Mouse (Mus musculus): ENCODE data around the gene Cacna1d. TPM values are rescaled to one million over a fixed set of nuclear protein-coding genes. Genes with fewer than 3 reads are reported as not detected.

Cacna1d gene
- polyA plus RNA-seq, 1 experiment from 2014 or later: 1.5 TPM

DNA sequence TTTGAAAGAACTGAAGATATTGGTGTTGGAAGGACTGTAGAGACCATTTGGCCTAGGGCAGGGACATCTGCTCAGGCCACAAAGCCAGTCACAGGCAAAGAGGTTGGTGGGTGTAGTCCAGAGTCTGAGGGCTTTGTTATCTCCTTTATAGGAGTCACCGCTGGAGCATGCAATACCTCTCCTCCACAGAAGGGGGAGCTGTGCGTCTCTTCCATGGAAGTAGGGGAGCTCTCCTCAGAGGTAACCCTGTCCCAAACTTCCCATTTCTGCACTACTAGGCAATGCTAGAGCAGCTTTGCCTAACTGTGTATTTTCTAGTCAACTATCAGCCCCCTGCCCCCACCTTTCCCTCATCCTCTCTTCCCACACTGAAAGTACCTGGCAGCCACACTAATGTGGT, 382.2 kb downstream of the Cacna1d start:
- H3K4me3 ChIP-seq (ENCODE audit: low read depth, low read length): no peak overlapping the region
- peak; percentile 67 for TF ChIP-seq CTCF (IDR thresholded peaks at IDR 0.05; ENCODE audit: low read depth)
- no peak overlapping the region for H3K4me2 ChIP-seq (replicated peaks; ENCODE audit: low read depth)
- ATAC-seq: no peak
- H3K9me3 ChIP-seq (ENCODE audit: control insufficient read depth): no peaks in the 10 kb centered on the region
- no peaks in the 10 kb centered on the region for H3K4me1 ChIP-seq (replicated peaks; ENCODE audit: control insufficient read depth, insufficient read depth, low read length)
- no peaks in the 10 kb centered on the region for H3K27me3 ChIP-seq (replicated peaks; ENCODE audit: control insufficient read depth, insufficient read depth, low read length)
- H3K27ac ChIP-seq (ENCODE audit: low read depth, low read length): no peak overlapping the region
- H3K9ac ChIP-seq (ENCODE audit: low read depth, low read length): no peak overlapping the region
- 53% methylated on average over 2 of the region's 2 CpGs for WGBS
- no peaks in the 10 kb centered on the region for H3K36me3 ChIP-seq (ENCODE audit: control insufficient read depth, insufficient read depth)

DNA sequence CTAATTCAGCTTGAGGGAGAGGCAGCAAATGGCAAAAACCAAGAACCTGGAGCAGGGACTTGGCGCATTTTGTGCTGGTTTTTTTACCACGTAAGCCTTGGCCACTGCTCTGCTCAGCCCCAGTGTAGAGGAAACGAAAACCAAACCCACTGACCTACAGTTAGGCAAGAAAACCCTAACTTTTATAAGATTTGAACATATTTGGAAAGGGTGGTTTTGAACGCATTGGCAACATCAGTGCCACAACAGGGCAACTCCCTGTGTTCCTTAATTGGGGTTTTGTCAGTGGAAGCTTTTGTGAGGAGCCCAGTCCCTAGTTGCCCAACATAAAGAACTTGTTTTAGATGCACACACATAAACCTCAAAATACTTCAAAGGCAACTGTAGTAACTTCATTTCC, 384.7 kb downstream of the Cacna1d start:
- Histone ChIP-seq H3K4me1 (replicated peaks; ENCODE audit: control insufficient read depth, insufficient read depth, low read length) (no peaks in the 10 kb centered on the region), H3K27me3 (replicated peaks; ENCODE audit: control insufficient read depth, insufficient read depth, low read length) (no peaks in the 10 kb centered on the region), H3K36me3 (ENCODE audit: control insufficient read depth, insufficient read depth) (no peaks in the 10 kb centered on the region; the same call in 1 of the 2 replicates), H3K9ac (ENCODE audit: low read depth, low read length) (no peak overlapping the region), H3K4me2 (replicated peaks; ENCODE audit: low read depth) (no peak overlapping the region), H3K27ac (ENCODE audit: low read depth, low read length) (no peak overlapping the region), H3K4me3 (ENCODE audit: low read depth, low read length) (no peak overlapping the region), H3K9me3 (ENCODE audit: control insufficient read depth) (no peaks in the 10 kb centered on the region)
- no peak for TF ChIP-seq CTCF (IDR thresholded peaks at IDR 0.05; ENCODE audit: low read depth)
- no peak for ATAC-seq
- 92% methylated on average over 4 of the region's 4 CpGs for WGBS

DNA sequence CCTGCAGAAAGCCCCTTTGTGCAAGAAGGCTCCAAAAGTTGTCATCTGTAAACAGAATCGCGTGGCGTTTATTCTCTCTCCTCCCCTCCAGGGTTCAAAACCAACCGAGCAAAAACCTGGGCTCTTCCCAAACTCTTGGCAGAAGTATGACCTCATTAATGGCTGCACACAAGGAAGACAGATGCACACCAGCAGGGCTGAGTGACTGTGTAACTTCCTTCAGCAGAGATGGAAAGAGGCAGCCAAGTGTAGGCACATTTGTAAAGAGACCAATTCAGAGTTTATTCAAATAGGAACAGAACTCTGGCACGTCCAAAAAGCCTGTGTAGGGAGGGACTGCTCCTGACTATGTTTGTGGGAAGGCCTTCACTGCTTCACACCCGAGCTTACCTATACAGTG, 385.7 kb downstream of the Cacna1d start:
- Histone ChIP-seq H3K27ac (ENCODE audit: low read depth, low read length) (no peak overlapping the region), H3K4me2 (replicated peaks; ENCODE audit: low read depth) (no peak overlapping the region), H3K9ac (ENCODE audit: low read depth, low read length) (no peak overlapping the region), H3K9me3 (ENCODE audit: control insufficient read depth) (no peaks in the 10 kb centered on the region), H3K27me3 (replicated peaks; ENCODE audit: control insufficient read depth, insufficient read depth, low read length) (no peaks in the 10 kb centered on the region), H3K4me3 (ENCODE audit: low read depth, low read length) (no peak overlapping the region), H3K36me3 (ENCODE audit: control insufficient read depth, insufficient read depth) (no peaks in the 10 kb centered on the region; the same call in 1 of the 2 replicates), H3K4me1 (replicated peaks; ENCODE audit: control insufficient read depth, insufficient read depth, low read length) (no peaks in the 10 kb centered on the region)
- TF ChIP-seq CTCF (IDR thresholded peaks at IDR 0.05; ENCODE audit: low read depth): no peak
- ATAC-seq: no peak
- 70% methylated on average over 6 of the region's 6 CpGs for WGBS

DNA sequence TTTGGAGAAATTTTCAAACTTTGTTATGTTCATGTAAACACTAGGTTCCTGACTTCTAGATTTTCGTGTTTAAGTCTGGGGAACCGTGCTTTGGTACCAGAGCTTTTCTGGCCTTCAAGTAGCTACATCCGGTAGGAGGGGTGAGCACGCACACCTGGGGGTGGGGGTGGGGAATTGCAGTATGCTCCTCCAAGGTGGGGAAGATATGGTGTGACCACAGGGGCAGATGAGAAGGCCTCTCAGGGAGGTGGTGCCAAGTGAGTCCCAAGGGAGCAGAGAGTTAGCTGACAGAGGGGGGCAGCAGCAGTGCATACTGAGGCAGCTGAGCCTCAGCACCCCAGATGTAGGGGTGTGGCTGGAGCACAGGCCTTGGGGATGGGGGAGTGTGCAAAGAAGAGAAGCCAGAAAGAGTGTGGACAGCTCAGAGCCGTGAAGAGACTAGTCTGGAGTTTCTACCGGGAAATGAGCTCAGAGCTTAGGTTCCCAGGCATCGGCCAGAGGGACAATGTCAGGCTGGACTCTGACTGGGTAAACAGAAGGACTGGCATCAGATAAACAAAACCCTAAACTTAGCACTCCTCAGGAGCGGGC, 387.2 kb downstream of the Cacna1d start:
- 43% methylated on average over 8 of the region's 8 CpGs for WGBS
- ATAC-seq: no peak

DNA sequence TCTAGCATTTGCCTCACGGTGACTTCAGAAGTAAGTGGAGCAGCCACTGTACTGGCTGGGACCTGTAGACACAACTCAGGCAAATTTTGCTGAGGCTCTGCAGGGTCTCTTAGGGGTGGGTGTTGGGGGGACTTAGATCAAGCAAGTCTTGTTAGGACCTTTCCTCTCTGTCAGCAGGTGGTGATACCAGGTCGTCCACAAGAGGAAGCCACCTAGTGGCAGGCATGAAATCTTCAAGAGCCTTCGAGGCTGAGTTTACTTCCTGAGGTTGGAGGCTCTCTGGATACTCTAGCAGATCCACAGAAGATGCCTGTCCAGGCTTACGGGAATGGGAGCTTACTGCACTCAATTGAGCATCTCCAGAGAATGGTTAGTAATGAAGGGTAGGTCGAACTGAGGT, 394.0 kb downstream of the Cacna1d start:
- no peak overlapping the region for H3K9ac ChIP-seq (ENCODE audit: low read depth, low read length)
- H3K4me3 ChIP-seq (ENCODE audit: low read depth, low read length): no peak overlapping the region
- peak; percentile 71 for TF ChIP-seq CTCF (IDR thresholded peaks at IDR 0.05; ENCODE audit: low read depth)
- ATAC-seq: no peak
- no peaks in the 10 kb centered on the region; the same call in 1 of the 2 replicates for H3K36me3 ChIP-seq (ENCODE audit: control insufficient read depth, insufficient read depth)
- no peaks in the 10 kb centered on the region for H3K4me1 ChIP-seq (replicated peaks; ENCODE audit: control insufficient read depth, insufficient read depth, low read length)
- H3K27ac ChIP-seq (ENCODE audit: low read depth, low read length): no peak overlapping the region
- no peaks in the 10 kb centered on the region for H3K9me3 ChIP-seq (ENCODE audit: control insufficient read depth)
- no peaks in the 10 kb centered on the region; the same call in 1 of the 2 replicates for H3K27me3 ChIP-seq (replicated peaks; ENCODE audit: control insufficient read depth, insufficient read depth, low read length)
- no peak overlapping the region for H3K4me2 ChIP-seq (replicated peaks; ENCODE audit: low read depth)
- WGBS: 49% methylated on average over 5 of the region's 5 CpGs

More for the DNA sequence above, 387.2 kb downstream of the Cacna1d start:
- Histone ChIP-seq H3K27ac (ENCODE audit: low read depth, low read length) (no peak overlapping the region), H3K9ac (ENCODE audit: low read depth, low read length) (no peak overlapping the region), H3K9me3 (ENCODE audit: control insufficient read depth) (no peaks in the 10 kb centered on the region), H3K4me3 (ENCODE audit: low read depth, low read length) (no peak overlapping the region), H3K36me3 (ENCODE audit: control insufficient read depth, insufficient read depth) (no peaks in the 10 kb centered on the region; the same call in 1 of the 2 replicates), H3K4me1 (replicated peaks; ENCODE audit: control insufficient read depth, insufficient read depth, low read length) (no peaks in the 10 kb centered on the region), H3K4me2 (replicated peaks; ENCODE audit: low read depth) (no peak overlapping the region), H3K27me3 (replicated peaks; ENCODE audit: control insufficient read depth, insufficient read depth, low read length) (no peaks in the 10 kb centered on the region)
- TF ChIP-seq CTCF (IDR thresholded peaks at IDR 0.05; ENCODE audit: low read depth): peak; percentile 18; the same call in 1 of the 2 replicates

DNA sequence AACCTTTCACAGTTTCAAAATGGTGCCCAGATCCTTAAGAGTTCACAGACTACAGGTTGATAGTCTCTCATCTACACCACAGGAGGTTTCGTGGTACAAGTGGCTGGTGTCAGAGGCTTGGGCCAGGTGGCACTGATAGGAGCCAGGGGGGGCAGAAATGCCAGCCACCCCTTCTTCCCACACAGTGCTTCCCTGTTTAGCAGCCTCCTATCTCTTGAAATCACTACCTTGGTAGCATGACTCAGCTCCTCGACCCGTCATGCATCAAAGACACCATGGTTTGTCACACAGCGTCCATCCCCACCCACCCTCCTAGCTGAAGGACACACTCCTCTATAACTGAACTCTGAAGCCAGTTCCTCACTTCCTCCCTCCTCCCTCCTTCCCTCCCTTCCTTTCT, 398.8 kb downstream of the Cacna1d start:
- no peak overlapping the region for H3K4me2 ChIP-seq (replicated peaks; ENCODE audit: low read depth)
- no peaks in the 10 kb centered on the region; the same call in none of the 2 replicates for H3K27me3 ChIP-seq (replicated peaks; ENCODE audit: control insufficient read depth, insufficient read depth, low read length)
- H3K9me3 ChIP-seq (ENCODE audit: control insufficient read depth): no peaks in the 10 kb centered on the region
- no peak overlapping the region for H3K27ac ChIP-seq (ENCODE audit: low read depth, low read length)
- ATAC-seq: no peak
- no peak overlapping the region for H3K9ac ChIP-seq (ENCODE audit: low read depth, low read length)
- H3K36me3 ChIP-seq (ENCODE audit: control insufficient read depth, insufficient read depth): no peaks in the 10 kb centered on the region
- WGBS: 63% methylated on average over 4 of the region's 4 CpGs
- no peaks in the 10 kb centered on the region for H3K4me1 ChIP-seq (replicated peaks; ENCODE audit: control insufficient read depth, insufficient read depth, low read length)
- H3K4me3 ChIP-seq (ENCODE audit: low read depth, low read length): no peak overlapping the region
- no peak for TF ChIP-seq CTCF (IDR thresholded peaks at IDR 0.05; ENCODE audit: low read depth)

Data from intestine, postnatal 0 days (tissue).